Mouse (Mus musculus) cerebellum, adult 11-12 months (tissue): ENCODE measurements around the gene Cfap69.
"Not testable (repeated sequence)": the region's sequence is repeated elsewhere in the genome, so short reads cannot be mapped to it uniquely, and the experiment has no call there.

Source experiments
- DNase-seq: peaks from one replicate; pipeline ENCODE4 v3.0.0; 2022

The Cfap69 gene

DNA sequence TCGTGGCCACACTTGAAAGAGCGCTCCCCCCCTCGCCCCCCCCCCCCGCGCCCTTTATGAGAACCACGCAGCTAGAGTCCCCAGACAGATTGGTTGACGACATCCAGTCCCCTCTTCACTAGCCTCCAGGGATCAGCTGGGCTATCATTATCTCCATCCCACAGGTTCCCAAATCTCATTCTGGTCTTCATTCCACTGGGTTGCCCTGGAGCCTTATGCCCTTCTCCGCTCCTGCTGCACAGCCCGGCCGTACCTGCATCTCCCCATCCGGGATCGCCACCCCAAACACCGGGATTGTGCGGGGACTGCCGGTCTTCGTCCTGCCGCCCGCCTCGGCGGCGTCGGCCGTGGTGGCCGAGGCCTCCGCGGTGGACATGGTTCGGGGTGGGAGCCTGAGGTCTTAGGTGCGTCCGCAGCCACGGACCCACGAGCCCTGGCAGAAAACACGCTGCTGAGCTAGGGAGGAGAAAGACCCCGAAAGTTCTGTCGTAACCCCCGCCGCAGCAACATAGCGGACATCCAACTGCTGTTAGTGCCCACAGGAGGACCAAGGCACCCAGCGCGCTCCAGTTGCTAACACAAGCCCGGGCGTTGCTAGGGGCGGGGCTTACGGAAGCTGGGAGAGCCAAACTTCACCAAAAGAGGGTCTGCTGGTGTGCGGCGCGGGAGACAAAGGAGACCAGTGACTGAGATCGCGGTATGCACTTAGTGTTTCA, at the start of gene Cfap69:
Gene Cfap69 (minus strand): TSS at position 585 of the 716 bp plus-strand sequence.
- DNase-seq = peak; percentile 83

DNA sequence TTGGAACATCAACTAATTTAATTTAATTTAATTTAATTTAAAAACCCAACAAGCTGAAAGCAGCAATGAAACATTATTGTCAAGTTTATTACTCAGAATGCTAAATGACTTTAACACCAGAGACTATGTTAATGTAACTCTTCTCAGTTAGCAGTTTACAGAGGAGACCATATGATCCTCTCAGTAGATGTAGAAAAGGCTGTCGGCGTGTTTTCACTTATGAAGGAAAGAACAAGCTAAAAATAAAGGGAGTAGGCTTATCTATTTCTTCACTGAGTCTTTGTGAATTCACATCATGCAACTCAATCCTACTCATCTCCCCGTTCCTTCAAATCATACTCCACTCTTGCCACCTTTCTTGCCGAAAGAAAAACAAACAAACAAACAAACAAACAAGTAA, 47.0 kb upstream of the Cfap69 start:
- no peak for DNase-seq

DNA sequence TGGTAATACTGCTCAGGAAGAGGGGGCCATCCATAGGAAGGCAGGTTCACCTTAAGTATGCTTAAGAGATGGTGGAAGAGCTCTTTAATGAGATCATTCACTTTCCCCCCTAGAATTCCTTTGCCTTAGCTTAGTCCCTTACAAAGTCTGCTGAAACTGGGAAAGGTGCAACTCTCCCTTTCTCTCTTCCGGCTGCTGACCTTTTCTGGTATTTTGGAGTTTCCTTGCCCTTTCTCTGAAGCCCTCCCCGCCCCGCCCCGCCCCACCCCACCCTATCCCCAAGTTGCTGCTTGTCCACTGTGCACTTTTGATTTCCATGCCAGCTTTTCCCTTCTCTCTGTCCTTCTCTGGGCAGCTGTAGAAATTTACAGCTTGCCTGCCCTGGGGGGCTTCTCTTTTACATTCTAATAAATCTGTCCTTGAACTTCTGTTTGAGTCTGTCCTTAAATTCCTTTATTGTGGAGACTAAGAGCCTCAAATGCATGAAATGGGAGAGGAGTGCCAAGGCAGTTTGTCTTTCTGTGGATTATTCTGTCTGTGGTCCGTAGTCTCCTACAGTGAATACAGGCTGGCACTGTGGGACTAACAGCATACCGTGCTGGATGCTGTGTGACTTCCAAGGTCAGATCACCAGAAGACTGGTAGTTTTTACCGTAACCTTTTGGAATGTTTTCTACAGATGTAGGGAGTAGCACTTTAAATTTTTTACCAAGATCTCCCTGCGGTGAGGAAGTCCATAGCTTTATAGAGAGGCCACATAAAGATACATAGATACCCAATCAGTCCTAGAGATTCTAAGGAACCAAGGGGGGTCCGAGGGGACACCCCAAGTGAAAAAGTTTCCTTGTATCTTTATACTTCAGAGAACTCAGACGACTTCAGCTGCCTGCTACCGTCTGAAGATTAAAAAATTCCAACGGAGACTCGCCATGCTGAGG, 43.6 kb upstream of the Cfap69 start:
- DNase-seq = no peak

DNA sequence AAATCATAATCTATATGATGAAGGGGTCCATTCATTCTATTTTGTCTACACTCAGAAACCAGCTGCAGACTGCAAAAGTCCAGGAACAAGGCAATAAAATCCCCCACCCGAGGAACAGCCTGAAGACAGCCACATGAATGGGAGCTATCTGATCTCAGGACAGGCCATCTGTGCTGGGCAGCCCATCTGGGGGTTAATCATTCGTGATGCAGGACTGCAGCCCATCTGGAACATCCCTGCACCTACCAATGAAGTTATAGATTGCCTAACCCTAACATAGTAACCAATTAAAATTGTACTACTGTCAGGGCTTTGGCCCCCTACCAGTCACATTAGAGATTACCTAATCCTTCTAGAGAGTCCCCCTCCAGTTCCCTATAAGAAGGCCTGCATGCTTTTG, 41.0 kb upstream of the Cfap69 start:
- no peak for DNase-seq

DNA sequence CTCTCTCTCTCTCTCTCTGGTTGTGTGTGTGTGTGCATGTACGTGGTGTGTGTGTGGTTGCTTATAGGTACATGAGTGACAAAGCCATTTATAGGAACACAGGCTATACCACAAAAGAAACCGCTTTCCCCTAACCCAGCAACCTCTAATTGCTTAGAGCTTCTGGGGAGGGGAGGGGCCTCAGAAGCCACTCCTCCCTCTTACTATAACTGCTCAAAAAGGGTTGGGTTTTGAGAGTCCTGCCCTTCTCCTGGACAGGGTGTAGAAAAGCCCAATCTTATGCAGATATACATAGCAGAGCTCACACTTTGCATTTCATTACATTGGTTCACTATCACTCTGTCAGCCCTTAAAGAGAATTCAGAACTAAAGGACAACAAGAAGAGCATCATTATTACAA, 36.3 kb upstream of the Cfap69 start:
- no peak for DNase-seq

- DNase-seq = no peak
Observed at GRCm38 (mm10) chr5:5698830-5699229, 34.8 kb upstream of the Cfap69 start.

DNA sequence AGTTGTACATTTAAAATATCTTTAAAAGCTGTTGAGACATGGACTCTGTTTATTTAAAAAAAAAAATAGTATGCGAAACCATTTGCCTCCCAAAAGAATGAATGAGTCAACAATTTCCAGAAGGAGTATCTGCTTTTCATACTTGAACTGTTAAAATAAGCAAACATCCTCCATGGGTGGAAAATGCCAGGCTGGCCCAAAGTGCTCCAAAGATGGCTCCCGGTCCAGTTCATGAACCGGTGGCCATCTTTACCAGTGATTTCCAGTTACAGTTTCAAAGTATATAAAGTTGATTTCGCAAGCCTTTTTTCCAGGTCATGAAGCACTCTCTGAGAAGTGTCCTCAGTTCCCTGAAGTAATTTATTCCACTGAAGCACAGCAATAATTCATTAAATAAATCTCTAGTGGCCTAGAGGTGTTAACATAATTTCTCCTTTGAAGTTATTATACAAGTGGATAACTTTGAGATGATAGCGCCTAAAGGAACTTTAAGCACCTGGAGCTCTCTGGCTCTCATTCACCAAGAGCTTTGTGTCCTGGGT, 31.4 kb upstream of the Cfap69 start:
- no peak for DNase-seq

DNA sequence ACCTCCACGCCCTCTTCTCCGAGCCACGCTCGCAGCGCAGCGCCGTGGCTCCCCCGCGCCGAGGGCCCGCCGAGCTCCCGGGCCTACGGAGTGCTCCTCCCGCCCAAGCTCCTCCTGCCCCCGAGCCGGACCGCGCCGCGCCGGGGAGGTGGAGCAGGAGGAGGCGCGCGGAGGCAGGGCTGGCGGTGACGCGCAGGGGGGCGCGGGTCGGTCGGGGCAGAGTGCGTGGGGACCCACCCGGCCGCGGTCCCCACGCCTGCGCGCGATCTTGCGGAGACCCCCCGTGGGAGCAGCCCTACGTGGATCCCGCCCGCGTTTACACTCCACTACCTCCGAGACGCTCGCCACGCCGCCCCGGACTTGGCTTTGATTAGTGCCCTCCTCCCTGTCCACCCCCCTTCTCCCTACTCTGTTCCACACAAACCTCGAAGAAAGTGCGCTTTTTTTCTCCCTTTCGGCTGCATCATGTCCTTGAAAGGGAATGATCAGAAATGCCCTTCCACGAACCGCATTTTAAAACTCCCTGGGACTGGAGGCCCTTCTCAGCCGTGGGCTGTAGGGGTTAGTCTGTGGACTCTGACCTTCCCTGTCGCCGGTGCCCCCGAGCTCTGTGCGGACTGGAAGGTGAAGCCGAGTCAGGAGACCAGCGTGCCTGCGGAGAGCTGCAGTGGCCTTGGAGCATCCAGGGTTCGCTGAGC, 30.1 kb upstream of the Cfap69 start, which contains the start of gene Steap2:
Gene Steap2 (minus strand): TSS at position 623 of the 698 bp plus-strand sequence.
- DNase-seq = peak; percentile 59

GRCm38 (mm10) chr5:5693541-5693955, 29.5 kb upstream of the Cfap69 start:
- peak; percentile 25 for DNase-seq

DNA sequence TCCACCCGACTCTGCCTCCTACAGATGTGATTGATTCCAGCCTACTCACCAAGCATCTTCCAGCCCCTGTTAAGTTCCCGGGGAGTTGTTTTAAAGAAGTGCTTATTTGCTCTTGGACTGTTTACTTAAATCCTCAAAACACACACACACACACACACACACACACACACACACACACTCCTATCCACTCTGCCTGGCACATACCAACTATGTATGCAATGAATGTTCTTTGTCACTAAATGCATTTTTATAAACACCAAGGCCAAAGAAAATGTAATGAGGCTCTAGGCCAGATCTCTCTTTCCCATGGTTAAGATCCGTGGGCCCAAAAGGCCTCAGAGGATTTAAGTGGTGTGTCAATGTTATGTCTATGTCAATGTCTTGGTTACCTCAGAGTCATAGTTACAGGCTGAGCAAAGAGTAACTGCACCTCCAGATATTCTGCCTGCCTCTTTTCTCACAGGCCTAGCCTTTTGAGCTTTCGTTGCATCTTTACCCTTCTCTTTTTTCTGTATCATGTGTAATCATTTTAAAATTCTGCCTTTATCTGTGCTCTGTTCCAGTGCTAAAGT, 28.2 kb upstream of the Cfap69 start:
- no peak for DNase-seq

GRCm38 (mm10) chr5:5688945-5689540, 25.0 kb upstream of the Cfap69 start:
- no peak for DNase-seq

GRCm38 (mm10) chr5:5688228-5688627, 24.2 kb upstream of the Cfap69 start:
- no peak for DNase-seq

- DNase-seq = no peak
Observed at GRCm38 (mm10) chr5:5686973-5687372, 22.9 kb upstream of the Cfap69 start.

DNA sequence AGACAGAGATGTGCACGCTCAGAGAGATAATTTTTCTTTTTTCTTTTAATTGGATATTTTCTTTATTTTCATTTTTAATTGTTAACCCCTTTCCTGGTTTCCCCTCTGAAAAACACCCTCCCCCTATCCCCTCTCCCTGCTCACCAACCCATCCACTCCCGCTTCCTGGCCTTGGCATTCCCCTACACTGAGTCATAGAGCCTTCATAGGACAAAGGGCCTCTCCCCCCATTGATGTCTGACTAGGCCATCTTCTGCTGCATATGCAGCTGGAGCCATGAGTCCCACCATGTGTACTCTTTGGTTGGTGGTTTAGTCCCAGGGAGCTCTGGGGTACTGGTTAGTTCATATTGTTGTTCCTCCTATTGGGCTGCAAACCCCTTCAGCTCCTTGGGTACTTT, 20.9 kb upstream of the Cfap69 start:
- not testable (repeated sequence) for DNase-seq

DNA sequence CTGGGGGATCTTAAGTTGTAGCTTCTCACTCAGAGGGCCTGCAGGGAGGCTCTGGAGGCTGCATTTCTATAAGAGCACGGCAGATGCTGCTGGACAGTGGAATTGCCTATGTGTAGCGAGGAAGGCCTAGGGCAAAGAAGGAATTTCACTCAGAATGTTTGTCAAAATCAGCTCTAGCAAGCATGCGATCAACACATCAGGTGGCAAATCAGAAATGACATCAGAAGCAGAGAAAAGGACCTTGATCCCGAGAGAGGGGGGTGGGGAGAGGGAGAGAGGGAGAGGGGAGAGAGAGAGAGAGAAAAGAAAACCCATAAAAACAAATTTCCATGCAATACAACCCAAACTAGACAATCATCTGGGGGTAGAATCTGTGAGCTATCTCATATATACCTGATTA, 19.3 kb upstream of the Cfap69 start:
- DNase-seq = no peak

- DNase-seq = no peak
Observed at GRCm38 (mm10) chr5:5679459-5679858, 15.4 kb upstream of the Cfap69 start.

DNA sequence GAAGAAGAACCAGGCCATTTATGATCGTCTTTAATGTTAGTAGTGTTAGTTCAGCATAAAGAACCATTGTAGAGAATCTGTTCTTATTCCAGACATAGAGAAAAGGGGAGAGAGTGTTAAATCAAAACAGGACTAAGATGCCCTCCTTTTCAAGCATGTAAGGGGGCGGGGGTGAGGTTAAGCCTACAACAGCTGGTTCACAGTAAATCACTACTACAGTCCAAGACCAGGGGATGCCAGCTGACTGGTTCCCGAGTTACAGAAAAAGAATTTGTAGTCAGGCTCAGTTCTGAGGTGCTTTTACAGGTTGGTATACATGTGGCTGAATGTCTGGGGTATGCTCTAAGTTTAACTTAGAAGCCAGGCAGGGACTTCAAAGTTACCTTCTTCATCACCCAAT, 12.0 kb upstream of the Cfap69 start:
- DNase-seq = no peak

DNA sequence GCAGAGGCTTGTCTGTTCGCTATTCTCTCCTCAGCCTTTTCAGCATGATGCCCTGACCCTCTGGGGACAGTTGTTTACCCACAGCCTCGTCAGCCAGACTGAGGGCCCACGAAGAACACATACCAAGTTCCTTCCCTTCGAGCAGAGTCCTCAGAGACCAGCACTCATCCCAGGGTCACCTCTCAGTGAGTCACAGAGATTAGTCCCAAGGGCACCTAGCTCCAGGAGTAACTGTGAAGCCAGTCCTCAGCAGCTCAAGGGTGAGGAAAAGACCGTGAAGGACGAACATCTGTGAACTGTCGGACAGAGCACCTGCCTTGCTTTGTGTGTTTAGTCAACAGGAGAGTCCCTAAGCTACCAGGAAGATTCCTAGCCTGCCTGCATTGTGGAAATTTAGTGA, 4.9 kb upstream of the Cfap69 start:
- no peak for DNase-seq

GRCm38 (mm10) chr5:5664371-5664926, 410 bp upstream of the Cfap69 start:
- no peak for DNase-seq

- peak; percentile 8 for DNase-seq
Observed at GRCm38 (mm10) chr5:5663057-5663456, 982 bp downstream of the Cfap69 start.

GRCm38 (mm10) chr5:5658680-5659079, 5.4 kb downstream of the Cfap69 start:
- no peak for DNase-seq

- no peak for DNase-seq
Observed at GRCm38 (mm10) chr5:5657932-5658331, 6.1 kb downstream of the Cfap69 start.
